Mouse (Mus musculus) midbrain, embryonic 15.5 days (tissue): ENCODE data around the gene Prpf18. TPM values are rescaled to one million over a fixed set of nuclear protein-coding genes. Genes with fewer than 3 reads are reported as not detected.

Experiments
- ATAC-seq: fragments of 200-750 bp; cut with Nextera tagmentation; replicated peaks from 2 replicates; pipeline ENCODE4 v1.8.0; 2017; ENCODE audit warnings: moderate TSS enrichment
- H3K27ac ChIP-seq: fragments of 300-500 bp; sonication (generic); 2 replicates; pipeline ENCODE4 v1.5.1; 2015; ENCODE audit warnings: mild to moderate bottlenecking, inconsistent platforms
- H3K27me3 ChIP-seq: fragments of 300-500 bp; sonication (generic); replicated peaks from 2 replicates; pipeline ENCODE4 v1.6.1; 2015; ENCODE audit warnings: inconsistent platforms
- H3K36me3 ChIP-seq: fragments of 300-500 bp; sonication (generic); replicated peaks from 2 replicates; pipeline ENCODE4 v1.6.1; 2015; ENCODE audit warnings: inconsistent platforms
- H3K4me1 ChIP-seq: fragments of 300-500 bp; sonication (generic); 2 replicates; pipeline ENCODE4 v1.6.1; 2015; ENCODE audit warnings: inconsistent platforms
- H3K4me2 ChIP-seq: fragments of 300-500 bp; sonication (generic); 2 replicates; pipeline ENCODE4 v1.6.1; 2015; ENCODE audit warnings: inconsistent platforms, mild to moderate bottlenecking, moderate library complexity
- H3K4me3 ChIP-seq: fragments of 300-500 bp; sonication (generic); 2 replicates; pipeline ENCODE4 v1.5.1; 2015; ENCODE audit warnings: mild to moderate bottlenecking, inconsistent platforms
- H3K9ac ChIP-seq: fragments of 300-500 bp; sonication (generic); 2 replicates; pipeline ENCODE4 v1.6.1; 2015; ENCODE audit warnings: mild to moderate bottlenecking, inconsistent platforms
- H3K9me3 ChIP-seq: fragments of 300-500 bp; sonication (generic); 2 replicates; pipeline ENCODE4 v1.6.1; 2016; ENCODE audit warnings: inconsistent platforms
- WGBS: fragments of 180-500 bp; shearing (Covaris S2); methylation state at CpG from one replicate; pipeline ENCODE4 v1.1.7; 2015; ENCODE audit warnings: mixed read lengths; 5-methylcytosine and 5-hydroxymethylcytosine counted together
- polyA plus RNA-seq: library from polyadenylated mRNA; unstranded; fragments of >200 nt; fragmentation: Nextera tagmentation; extraction: Ambion mirVana; gene quantifications from 2 replicates; pipeline ENCODE4 v1.2.1, GENCODE M21; 2015

Gene Prpf18
- 45.8 and 49.3 TPM in 2 replicates for polyA plus RNA-seq

DNA sequence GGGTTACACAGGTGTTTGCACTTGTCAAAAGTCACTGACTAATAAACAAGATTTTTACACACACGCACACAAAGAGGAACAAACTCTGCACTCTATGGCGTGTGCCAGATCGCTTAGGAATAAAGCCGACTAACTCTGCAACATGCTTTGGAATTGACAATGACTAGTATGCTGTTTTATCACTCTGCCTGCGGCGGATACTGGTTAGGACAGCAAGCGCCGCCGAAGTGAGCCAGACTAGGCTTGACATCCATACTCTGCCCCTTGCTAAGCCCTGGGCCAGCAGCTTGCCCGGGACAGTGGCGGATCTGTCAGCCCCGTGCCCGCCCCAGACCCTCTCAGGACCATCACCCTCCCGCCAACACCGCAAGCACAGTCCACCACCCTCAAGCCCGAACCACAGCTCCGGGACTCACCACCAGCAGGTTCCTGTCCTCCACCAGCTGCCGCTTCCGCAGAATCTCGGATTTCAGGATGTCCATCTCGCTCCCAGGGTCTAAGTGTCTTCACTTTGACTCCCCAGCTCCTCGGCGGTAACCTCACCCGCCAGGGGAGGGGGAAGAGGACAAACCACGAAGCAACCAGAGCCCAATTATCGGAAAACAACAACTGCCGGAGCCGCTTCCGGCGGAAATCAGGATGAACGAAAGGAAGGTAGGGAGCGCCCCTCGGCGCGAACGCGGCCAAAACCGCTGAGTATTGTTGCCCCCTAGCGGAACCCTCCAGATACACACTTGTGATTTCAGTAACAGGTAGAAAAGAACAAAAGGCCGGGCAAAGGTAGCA is at the start of gene Prpf18:
Gene Prpf18 (minus strand): TSS at position 614 of the 786 bp plus-strand sequence.
- no peaks in the 10 kb centered on the region for H3K27me3 ChIP-seq
- no peaks in the 10 kb centered on the region for H3K9me3 ChIP-seq
- ATAC-seq: peak; percentile 93
- H3K27ac ChIP-seq: peak within 1 kb of the TSS; percentile 79
- H3K4me2 ChIP-seq: peak within 1 kb of the TSS; percentile 52
- peaks cover 17% of the 10 kb centered on the region for H3K4me1 ChIP-seq
- 2% methylated on average over 40 of the region's 40 CpGs for WGBS
- peaks cover 3% of the 10 kb centered on the region for H3K36me3 ChIP-seq
- H3K4me3 ChIP-seq: peak within 1 kb of the TSS; percentile 67
- peak within 1 kb of the TSS; percentile 89 for H3K9ac ChIP-seq

DNA sequence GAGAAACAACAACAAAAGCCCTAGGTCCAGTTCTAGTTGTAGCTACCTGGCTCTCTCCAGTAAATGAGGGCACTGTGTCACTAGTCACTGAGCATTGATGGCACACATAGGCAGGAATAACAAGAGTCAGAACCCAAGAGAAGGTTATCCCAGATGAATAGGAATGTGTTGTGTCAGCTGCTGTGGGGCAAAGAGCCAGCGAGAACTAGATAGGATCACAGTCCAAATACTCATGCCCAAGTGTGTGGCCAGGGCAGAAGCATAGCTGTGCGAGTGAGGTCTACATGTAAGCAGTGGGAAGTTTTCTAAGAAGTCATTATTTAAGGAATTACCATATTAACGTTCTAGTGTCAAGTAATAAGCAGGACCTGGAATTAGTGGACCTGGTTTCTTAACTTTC is 28.0 kb upstream of the Prpf18 start:
- 91% methylated on average over 3 of the region's 3 CpGs for WGBS

DNA sequence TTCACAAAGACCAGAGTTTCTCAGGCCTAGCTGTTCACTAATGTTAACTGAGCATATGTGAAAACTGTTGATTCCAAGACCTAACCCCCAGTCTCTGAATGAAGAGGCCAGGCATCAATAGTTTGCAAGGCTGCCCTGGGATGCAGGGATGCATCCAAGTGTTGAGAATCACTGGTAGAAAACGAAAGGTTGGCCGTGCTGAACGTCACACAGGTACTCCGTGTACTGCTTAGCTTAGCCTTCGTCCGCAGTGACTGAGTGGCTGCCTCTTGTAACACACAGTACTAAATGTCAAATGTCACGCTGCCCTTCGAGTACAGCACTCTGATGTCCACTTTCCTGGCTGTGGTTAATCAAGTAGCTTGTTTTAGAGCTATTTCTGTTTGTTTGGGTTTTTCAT is 19.7 kb upstream of the Prpf18 start:
- H3K4me1 ChIP-seq: no peaks in the 10 kb centered on the region
- no peak overlapping the region for H3K27ac ChIP-seq
- H3K36me3 ChIP-seq: no peaks in the 10 kb centered on the region
- no peak overlapping the region for H3K4me2 ChIP-seq
- no peak overlapping the region for H3K4me3 ChIP-seq
- ATAC-seq: no peak
- no peaks in the 10 kb centered on the region for H3K9me3 ChIP-seq
- no peaks in the 10 kb centered on the region for H3K27me3 ChIP-seq
- WGBS: 85% methylated on average over 8 of the region's 8 CpGs
- no peak overlapping the region for H3K9ac ChIP-seq

More for the DNA sequence above, 28.0 kb upstream of the Prpf18 start:
- Histone ChIP-seq H3K36me3 (no peaks in the 10 kb centered on the region), H3K4me1 (no peaks in the 10 kb centered on the region), H3K9ac (no peak overlapping the region), H3K27ac (no peak overlapping the region), H3K9me3 (no peaks in the 10 kb centered on the region), H3K27me3 (no peaks in the 10 kb centered on the region), H3K4me3 (no peak overlapping the region), H3K4me2 (no peak overlapping the region)
- ATAC-seq: no peak

DNA sequence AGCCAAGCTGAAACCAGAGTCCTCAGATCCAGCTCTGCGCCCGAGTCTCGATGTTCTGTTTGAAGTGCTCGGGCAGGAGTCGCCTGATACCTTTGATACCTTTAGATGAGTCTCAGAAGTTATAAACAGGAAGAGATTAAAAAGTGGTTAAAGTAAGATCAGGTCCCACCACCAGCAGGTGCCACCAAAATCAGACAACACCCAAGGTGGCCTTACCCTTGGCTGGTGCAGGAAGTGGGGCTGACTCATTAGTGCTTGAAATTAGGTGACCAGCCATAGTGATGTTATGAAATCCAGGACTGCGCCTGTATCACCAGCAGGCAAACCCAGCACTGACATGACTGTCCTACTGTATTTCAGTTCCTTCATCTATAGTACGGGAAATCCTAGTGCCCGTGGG is 17.8 kb upstream of the Prpf18 start:
- Histone ChIP-seq H3K9ac (no peak overlapping the region), H3K27ac (no peak overlapping the region), H3K4me2 (no peak overlapping the region), H3K36me3 (no peaks in the 10 kb centered on the region), H3K9me3 (no peaks in the 10 kb centered on the region), H3K4me3 (no peak overlapping the region), H3K27me3 (no peaks in the 10 kb centered on the region), H3K4me1 (no peaks in the 10 kb centered on the region)
- ATAC-seq: no peak
- WGBS: 93% methylated on average over 8 of the region's 8 CpGs

DNA sequence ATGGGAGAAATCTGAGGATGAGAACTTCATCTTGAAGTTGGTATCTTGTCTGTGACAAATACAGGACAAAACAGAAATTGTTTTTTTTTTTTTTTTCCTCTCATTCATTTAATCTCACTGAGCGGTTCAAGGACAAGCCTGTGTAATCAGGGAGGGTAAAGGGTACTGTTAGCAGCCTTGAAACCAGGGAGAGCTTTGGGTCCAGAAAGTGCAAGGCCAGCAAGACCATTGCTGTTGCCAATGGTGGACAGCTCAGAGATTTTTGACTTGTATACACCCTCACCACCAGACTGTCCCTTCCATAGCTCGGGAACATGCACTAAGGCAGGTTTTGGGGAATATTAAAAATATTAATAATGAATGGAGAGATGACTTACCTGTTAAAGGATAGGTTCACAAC is 16.7 kb upstream of the Prpf18 start:
- no peak overlapping the region for H3K9ac ChIP-seq
- no peak overlapping the region for H3K4me2 ChIP-seq
- no peaks in the 10 kb centered on the region for H3K9me3 ChIP-seq
- no peaks in the 10 kb centered on the region for H3K4me1 ChIP-seq
- no peak for ATAC-seq
- no peak overlapping the region for H3K27ac ChIP-seq
- no peaks in the 10 kb centered on the region for H3K36me3 ChIP-seq
- WGBS: 78% methylated on average over 2 of the region's 2 CpGs
- no peak overlapping the region for H3K4me3 ChIP-seq
- 0 out of 2 replicates have a peak, but pooled peaks cover under 1% of the 10 kb centered on the region for H3K27me3 ChIP-seq

DNA sequence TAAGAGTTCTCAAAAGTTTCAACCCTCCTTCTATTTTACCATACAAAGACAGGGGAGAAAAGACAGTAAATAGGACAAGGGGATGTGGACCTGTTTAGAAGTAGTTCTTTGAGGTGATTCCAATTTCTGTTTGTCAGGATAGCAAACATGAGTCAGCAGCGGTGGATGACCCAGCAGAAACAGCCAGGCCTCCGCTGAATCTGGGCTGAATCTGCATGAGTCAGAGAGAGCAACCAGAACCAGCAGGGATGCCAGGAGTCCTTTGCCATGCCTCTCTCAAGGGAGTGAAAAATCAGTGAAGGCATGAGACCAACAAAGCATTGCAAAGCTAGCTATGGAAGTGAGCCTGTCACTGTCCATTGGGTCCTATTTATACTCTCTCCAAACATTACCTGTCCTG is 8.8 kb upstream of the Prpf18 start:
- no peak for ATAC-seq
- Histone ChIP-seq H3K4me3 (no peak overlapping the region), H3K9ac (no peak overlapping the region), H3K9me3 (no peaks in the 10 kb centered on the region), H3K4me2 (no peak overlapping the region), H3K4me1 (no peaks in the 10 kb centered on the region), H3K36me3 (no peaks in the 10 kb centered on the region), H3K27me3 (0 out of 2 replicates have a peak, but pooled peaks cover 3% of the 10 kb centered on the region), H3K27ac (no peak overlapping the region)
- 78% methylated on average over 2 of the region's 2 CpGs for WGBS

DNA sequence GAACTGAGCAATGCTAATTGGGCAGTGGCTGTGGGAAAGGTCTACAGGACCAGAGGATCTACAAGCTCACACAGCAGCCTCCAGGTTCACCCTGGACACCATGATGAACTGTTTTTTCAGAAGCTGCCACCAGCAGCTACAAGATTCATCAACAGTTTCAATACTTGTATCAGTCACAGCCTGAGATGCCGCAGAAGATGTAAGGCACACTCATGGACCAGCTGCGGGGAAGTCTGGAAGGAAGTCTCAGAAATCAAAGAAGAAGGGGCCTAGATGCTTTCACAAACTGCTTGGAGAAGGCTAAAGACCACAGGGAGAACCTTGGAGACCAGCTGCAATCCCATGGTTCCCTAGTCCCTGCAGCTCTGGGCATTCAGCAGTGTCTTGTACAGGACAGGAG is 2.3 kb downstream of the Prpf18 start:
- Histone ChIP-seq H3K4me1 (peaks cover 17% of the 10 kb centered on the region), H3K27ac (no peak overlapping the region), H3K4me2 (no peak overlapping the region), H3K4me3 (no peak overlapping the region), H3K9ac (no peak overlapping the region), H3K36me3 (peaks cover 3% of the 10 kb centered on the region), H3K9me3 (no peaks in the 10 kb centered on the region), H3K27me3 (no peaks in the 10 kb centered on the region)
- ATAC-seq: no peak
- 99% methylated on average over 2 of the region's 2 CpGs for WGBS

DNA sequence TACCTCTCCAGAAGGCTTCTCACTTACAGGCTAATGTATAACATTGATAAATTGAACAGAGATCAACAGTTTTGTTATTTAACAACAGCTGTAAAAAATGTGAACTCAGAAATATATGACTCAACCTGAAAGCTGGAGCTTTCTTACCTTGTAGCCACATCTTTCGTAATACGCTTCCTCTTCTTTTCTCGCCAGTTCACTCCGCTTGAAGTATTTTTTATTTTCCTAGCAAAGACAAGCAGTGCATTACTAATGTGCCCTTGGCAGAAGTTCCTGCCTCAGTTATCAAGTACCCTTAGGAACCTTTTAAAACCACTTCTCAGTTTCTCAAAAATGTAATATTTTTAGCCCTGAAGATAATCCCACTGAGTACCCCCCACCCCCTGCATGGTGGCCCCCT is 3.8 kb downstream of the Prpf18 start:
- H3K9me3 ChIP-seq: no peaks in the 10 kb centered on the region
- no peak for ATAC-seq
- no peak overlapping the region for H3K27ac ChIP-seq
- no peak overlapping the region for H3K4me3 ChIP-seq
- H3K36me3 ChIP-seq: peaks cover 8% of the 10 kb centered on the region
- H3K4me2 ChIP-seq: no peak overlapping the region
- no peaks in the 10 kb centered on the region for H3K27me3 ChIP-seq
- 90% methylated on average over 4 of the region's 4 CpGs for WGBS
- H3K9ac ChIP-seq: no peak overlapping the region
- peaks cover 17% of the 10 kb centered on the region for H3K4me1 ChIP-seq

DNA sequence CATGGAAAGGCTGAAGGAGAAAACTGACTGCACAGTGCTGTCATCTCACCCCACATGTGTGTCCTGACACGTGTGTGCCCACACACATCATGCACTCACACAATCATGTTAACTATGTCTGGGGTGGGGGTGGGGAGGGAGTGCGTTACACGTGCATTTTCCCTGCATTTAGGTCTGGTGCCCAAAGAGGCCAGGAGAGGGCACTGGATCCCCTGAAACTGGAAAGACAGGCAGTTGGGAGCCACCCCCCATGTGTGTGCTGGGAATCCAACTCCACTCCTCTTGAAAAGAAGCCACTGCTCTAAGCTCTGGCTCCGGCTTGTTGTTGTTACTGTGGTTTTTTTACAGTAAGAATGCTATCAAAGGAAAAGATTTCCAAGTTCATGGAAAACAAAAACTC is 6.8 kb downstream of the Prpf18 start:
- peaks cover 5% of the 10 kb centered on the region for H3K4me1 ChIP-seq
- H3K27ac ChIP-seq: no peak overlapping the region
- H3K27me3 ChIP-seq: no peaks in the 10 kb centered on the region
- no peak for ATAC-seq
- H3K4me2 ChIP-seq: no peak overlapping the region
- no peaks in the 10 kb centered on the region for H3K9me3 ChIP-seq
- H3K9ac ChIP-seq: no peak overlapping the region
- 76% methylated on average over 4 of the region's 4 CpGs for WGBS
- H3K36me3 ChIP-seq: peaks cover 17% of the 10 kb centered on the region
- no peak overlapping the region for H3K4me3 ChIP-seq

DNA sequence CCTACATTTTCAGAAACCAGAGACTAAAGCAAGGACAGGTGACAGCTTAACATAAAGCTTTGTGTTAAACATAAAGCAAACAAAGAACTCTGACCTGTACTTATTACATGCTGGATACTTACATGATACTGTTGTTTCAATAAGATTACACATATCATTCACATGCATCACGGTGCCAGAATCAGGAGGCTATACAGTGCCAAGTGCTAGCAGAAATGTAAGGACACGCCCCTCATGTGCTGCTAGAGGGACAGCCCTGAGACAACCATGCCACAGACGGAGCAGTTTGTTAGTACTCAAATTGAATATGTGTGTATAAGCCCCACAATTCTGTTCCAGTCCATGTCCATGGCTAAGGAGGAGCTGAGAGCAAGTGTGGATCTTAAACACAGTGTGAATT is 13.7 kb downstream of the Prpf18 start:
- Histone ChIP-seq H3K4me3 (no peak overlapping the region), H3K27ac (no peak overlapping the region), H3K4me2 (no peak overlapping the region), H3K4me1 (no peaks in the 10 kb centered on the region), H3K36me3 (peaks cover 51% of the 10 kb centered on the region), H3K27me3 (no peaks in the 10 kb centered on the region), H3K9me3 (no peaks in the 10 kb centered on the region), H3K9ac (no peak overlapping the region)
- no peak for ATAC-seq
- 95% methylated on average over 3 of the region's 3 CpGs for WGBS

DNA sequence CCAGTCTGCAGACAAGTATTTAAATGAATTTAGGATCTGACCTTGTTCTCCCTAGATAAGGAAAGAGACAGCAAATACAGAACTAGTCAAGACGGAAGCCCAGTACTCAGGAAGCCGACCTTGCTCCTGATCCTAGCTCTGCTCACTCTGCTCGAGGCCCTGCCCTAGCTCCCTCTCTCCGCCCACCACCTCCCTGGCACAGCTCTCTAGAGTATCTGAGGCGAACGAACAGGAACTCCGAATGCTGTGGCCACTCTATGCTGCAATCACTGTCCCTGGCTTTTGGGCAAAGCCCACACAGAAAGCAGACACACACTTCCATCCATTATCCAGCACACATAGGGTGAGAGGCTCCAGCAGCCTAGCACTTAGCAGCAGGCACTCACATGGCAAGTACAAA is 15.3 kb downstream of the Prpf18 start:
- 90% methylated on average over 7 of the region's 7 CpGs for WGBS
- no peak overlapping the region for H3K4me2 ChIP-seq
- no peak overlapping the region for H3K27ac ChIP-seq
- H3K27me3 ChIP-seq: no peaks in the 10 kb centered on the region
- H3K4me1 ChIP-seq: no peaks in the 10 kb centered on the region
- no peak overlapping the region for H3K9ac ChIP-seq
- no peaks in the 10 kb centered on the region for H3K9me3 ChIP-seq
- H3K36me3 ChIP-seq: peaks cover 50% of the 10 kb centered on the region
- no peak overlapping the region for H3K4me3 ChIP-seq
- no peak for ATAC-seq

DNA sequence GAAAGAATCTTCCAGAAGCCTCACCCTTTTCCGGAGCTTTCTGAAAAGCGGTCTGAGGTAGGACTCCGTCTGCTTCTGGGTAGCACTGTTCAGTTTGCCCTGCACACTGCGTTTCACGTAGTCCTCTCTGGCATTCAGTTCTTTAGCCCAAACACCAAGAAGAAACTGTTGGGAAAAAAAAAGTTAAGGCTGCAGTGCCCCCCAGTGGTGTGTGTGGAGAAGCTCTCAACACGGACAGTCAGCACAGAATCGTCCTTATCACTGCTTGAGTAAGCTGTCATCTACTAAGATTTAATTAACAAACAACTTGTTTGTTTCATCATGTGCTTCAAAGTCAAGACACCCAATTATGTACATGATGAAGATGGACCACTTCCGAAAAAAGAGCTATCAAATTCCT is 16.1 kb downstream of the Prpf18 start:
- H3K4me1 ChIP-seq: no peaks in the 10 kb centered on the region
- 90% methylated on average over 8 of the region's 8 CpGs for WGBS
- H3K4me3 ChIP-seq: no peak overlapping the region
- peaks cover 50% of the 10 kb centered on the region for H3K36me3 ChIP-seq
- H3K9ac ChIP-seq: no peak overlapping the region
- no peak overlapping the region for H3K27ac ChIP-seq
- no peak for ATAC-seq
- no peaks in the 10 kb centered on the region for H3K27me3 ChIP-seq
- H3K4me2 ChIP-seq: no peak overlapping the region
- H3K9me3 ChIP-seq: no peaks in the 10 kb centered on the region

DNA sequence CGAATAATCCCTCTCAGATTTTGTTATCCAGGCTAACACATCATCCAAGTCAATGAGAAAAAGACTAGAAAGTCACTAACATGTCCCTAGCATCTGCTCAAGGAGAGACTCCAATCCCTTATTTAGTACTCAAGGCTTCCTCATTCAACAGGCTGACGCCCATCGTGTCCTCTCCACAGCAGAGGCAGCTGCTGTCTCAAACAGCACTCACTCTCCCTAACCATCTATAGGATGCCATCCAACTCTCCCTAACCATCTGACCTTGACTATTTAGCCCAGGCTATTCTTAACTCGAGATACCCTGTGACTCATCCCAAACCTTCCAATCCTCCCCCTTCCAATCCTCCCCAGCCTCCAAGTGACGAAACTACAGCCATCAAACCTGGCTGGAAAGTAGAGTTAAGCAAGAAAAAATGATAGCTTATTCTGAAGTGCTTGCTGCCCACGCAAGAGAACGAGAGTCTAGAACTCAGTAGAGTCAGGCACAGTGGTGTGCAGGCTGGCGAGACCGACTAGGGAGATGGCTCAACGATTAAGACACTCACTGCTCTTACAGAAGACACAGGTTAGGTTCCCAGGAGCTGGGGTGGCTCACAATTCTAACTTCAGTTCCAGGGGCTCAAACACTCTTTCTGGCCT is 21.6 kb downstream of the Prpf18 start:
- H3K9me3 ChIP-seq: no peaks in the 10 kb centered on the region
- no peaks in the 10 kb centered on the region for H3K27me3 ChIP-seq
- H3K27ac ChIP-seq: no peak overlapping the region
- no peak overlapping the region for H3K9ac ChIP-seq
- peaks cover 23% of the 10 kb centered on the region for H3K36me3 ChIP-seq
- WGBS: 98% methylated on average over 10 of the region's 10 CpGs
- no peak for ATAC-seq
- H3K4me1 ChIP-seq: no peaks in the 10 kb centered on the region
- no peak overlapping the region for H3K4me3 ChIP-seq
- no peak overlapping the region for H3K4me2 ChIP-seq
